Mouse (Mus musculus): ENCODE measurements around the gene 0610010K14Rik.

DNA sequence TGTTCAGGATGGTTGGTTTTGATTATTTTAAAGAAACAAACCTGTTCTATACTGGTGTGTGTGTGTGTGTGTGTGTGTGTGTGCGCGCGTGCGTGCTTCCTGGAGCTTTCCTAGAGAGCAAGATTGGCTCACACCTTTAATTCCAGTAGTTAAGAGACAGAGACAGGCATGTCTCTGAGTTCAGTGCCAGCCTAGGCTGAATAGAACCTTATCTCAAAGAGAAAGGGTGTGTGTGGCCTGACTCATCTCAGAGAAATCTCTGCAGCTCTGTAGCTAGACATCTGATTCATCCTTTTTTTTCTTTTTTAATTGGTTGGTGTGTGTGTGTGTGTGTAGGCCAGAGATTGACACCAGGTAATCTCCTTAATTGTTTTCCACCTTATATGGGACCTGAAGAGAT, 21.3 kb upstream of the 0610010K14Rik start:
- TF ChIP-seq POLR2A (IDR thresholded peaks at IDR 0.05; ENCODE audit: insufficient read depth, low read depth, low read length) (no peak), CTCF (IDR thresholded peaks at IDR 0.05; ENCODE audit: insufficient read depth, low read depth, low read length) (no peak)

Data from olfactory bulb, adult 2 months (tissue).